Mouse (Mus musculus): ENCODE measurements around the gene Acacb.

- TF ChIP-seq GATA1 (IDR thresholded peaks at IDR 0.05; ENCODE audit: borderline replicate concordance, low read length), result no peak
- TF ChIP-seq FLI1 (IDR thresholded peaks at IDR 0.05; ENCODE audit: low read length), result no peak
These were observed 19.7 kb upstream of the Acacb start for GRCm38 (mm10) chr5:114126499-114127244.
